Mouse (Mus musculus): ENCODE results near the gene Actr3. TPM values are rescaled to one million over a fixed set of nuclear protein-coding genes. Genes with fewer than 3 reads are reported as not detected.
A peak's percentile ranks its signal among the peaks of the same experiment; 100 is the strongest.
"Not testable (repeated sequence)": the region's sequence is repeated elsewhere in the genome, so short reads cannot be mapped to it uniquely, and the experiment has no call there.

Actr3 gene
- polyA plus RNA-seq, 1 experiment from 2014 or later: 250 TPM

DNA sequence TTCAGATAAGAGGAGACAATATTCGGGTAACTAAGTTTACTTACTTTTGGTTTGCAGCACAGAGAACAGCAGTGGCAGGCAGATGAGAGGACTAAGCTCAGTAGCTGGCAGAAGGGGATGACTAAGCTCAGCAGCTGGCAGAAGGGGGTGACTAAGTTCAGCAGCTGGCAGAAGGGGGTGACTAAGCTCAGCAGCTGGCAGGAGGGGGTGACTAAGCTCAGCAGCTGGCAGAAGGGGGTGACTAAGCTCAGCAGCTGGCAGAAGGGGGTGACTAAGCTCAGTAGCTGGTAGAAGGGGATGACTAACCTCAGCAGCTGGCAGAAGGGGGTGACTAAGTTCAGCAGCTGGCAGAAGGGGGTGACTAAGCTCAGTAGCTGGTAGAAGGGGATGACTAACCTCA, 45.9 kb downstream of the Actr3 start:
- not testable (repeated sequence) for ATAC-seq (replicated peaks)
- 92% methylated on average over 1 of the region's 1 CpGs for WGBS

DNA sequence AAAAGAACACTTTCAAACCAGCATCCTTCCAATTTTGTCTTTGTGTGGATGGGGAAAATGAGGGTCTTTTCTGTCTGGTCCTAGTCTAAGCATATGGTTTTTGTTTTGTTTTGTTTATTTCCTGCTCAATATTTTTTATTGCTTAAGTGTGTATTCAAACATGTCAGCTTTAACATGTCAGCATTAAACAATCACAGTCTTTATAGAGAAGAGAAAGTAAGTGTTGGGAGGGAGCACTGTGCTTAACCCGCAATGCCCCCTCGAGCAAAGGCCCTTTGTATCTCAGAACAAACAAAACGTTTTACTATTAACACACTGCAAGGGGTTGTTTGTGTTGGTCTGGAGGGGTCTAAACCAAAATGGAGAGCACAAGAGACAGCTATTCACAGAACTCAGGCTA, 47.2 kb downstream of the Actr3 start:
- no peak for ATAC-seq (replicated peaks)

More for the DNA sequence above, 45.9 kb downstream of the Actr3 start:
- not testable (repeated sequence) for H3K4me1 ChIP-seq; H3K9me3 ChIP-seq; H3K27me3 ChIP-seq; H3K4me3 ChIP-seq; H3K4me2 ChIP-seq (replicated peaks); H3K9ac ChIP-seq (replicated peaks); H3K27ac ChIP-seq (replicated peaks)
- H3K36me3 ChIP-seq: peaks cover 16% of the 10 kb centered on the region; the same call in 1 of the 2 replicates

GRCm38 (mm10) chr1:125386217-125386616, 49.3 kb downstream of the Actr3 start:
- H3K36me3 ChIP-seq: no peaks in the 10 kb centered on the region
- H3K4me2 ChIP-seq (replicated peaks): no peak overlapping the region
- no peaks in the 10 kb centered on the region for H3K4me1 ChIP-seq
- no peak overlapping the region for H3K9ac ChIP-seq (replicated peaks)
- no peak overlapping the region for H3K4me3 ChIP-seq
- no peaks in the 10 kb centered on the region for H3K9me3 ChIP-seq
- WGBS: 86% methylated on average over 7 of the region's 7 CpGs
- ATAC-seq (replicated peaks): no peak
- H3K27ac ChIP-seq (replicated peaks): no peak overlapping the region
- H3K27me3 ChIP-seq: no peaks in the 10 kb centered on the region

More for the DNA sequence above, 47.2 kb downstream of the Actr3 start:
- Histone ChIP-seq H3K9ac (replicated peaks) (no peak overlapping the region), H3K4me2 (replicated peaks) (no peak overlapping the region), H3K4me1 (no peaks in the 10 kb centered on the region), H3K27ac (replicated peaks) (no peak overlapping the region), H3K9me3 (no peaks in the 10 kb centered on the region), H3K36me3 (peaks cover 10% of the 10 kb centered on the region; the same call in 1 of the 2 replicates), H3K27me3 (no peaks in the 10 kb centered on the region), H3K4me3 (no peak overlapping the region)
- 16% methylated on average over 3 of the region's 3 CpGs for WGBS

DNA sequence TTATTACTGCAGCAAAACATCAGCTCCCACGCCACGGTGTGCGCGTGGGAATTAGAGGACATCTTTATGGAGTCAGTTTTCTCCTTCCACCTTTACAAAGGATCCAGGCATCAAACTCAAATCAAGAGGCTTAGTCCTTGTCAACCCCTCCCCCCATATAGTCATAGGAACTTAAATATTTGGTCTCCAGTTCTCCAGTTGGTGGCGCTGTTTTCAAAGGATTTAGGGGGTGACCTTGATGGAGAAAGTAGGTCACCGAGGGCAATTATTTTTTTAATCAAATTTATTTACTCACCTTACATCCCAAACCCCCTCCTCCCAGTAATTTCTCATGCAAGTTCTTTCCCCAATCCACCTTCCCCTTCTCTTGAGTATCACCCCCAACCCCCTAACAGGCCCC, 52.9 kb downstream of the Actr3 start:
- H3K4me2 ChIP-seq (replicated peaks): no peak overlapping the region
- H3K9me3 ChIP-seq: no peaks in the 10 kb centered on the region
- H3K4me1 ChIP-seq: no peaks in the 10 kb centered on the region
- H3K27me3 ChIP-seq: no peaks in the 10 kb centered on the region
- H3K9ac ChIP-seq (replicated peaks): no peak overlapping the region
- no peak for ATAC-seq (replicated peaks)
- no peaks in the 10 kb centered on the region for H3K36me3 ChIP-seq
- H3K27ac ChIP-seq (replicated peaks): no peak overlapping the region
- no peak overlapping the region for H3K4me3 ChIP-seq
- WGBS: 65% methylated on average over 6 of the region's 6 CpGs

- H3K9ac ChIP-seq (replicated peaks): no peak overlapping the region
- no peaks in the 10 kb centered on the region for H3K4me1 ChIP-seq
- no peaks in the 10 kb centered on the region for H3K36me3 ChIP-seq
- no peak overlapping the region for H3K27ac ChIP-seq (replicated peaks)
- H3K9me3 ChIP-seq: no peaks in the 10 kb centered on the region
- ATAC-seq (replicated peaks): 0 out of 2 replicates have a peak, but pooled peaks have one; percentile 6
- H3K4me3 ChIP-seq: no peak overlapping the region
- H3K4me2 ChIP-seq (replicated peaks): no peak overlapping the region
- WGBS: 60% methylated on average over 3 of the region's 3 CpGs
- H3K27me3 ChIP-seq: no peaks in the 10 kb centered on the region
Measured at GRCm38 (mm10) chr1:125378889-125379288, 56.6 kb downstream of the Actr3 start.

DNA sequence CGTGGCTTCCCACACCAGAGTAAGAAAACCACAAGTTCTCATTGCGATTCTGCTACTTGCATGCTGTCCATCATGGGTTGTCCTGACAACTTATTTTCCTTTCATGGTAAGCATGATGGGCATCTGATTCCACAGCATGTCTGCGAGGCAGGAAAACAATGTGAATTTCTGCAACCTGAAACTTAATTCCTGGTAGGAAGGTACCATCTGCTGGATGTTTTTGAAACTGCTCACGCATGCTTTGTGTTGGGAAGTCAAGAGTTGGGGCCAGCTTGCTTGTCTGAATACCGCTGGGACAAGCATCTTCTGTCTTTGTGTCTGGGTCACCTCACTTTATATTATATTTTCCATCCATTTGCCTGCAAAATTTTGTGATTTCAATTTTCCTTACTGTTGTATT, 62.7 kb downstream of the Actr3 start:
- H3K4me2 ChIP-seq (replicated peaks): no peak overlapping the region
- no peaks in the 10 kb centered on the region for H3K4me1 ChIP-seq
- H3K27ac ChIP-seq (replicated peaks): no peak overlapping the region
- no peaks in the 10 kb centered on the region for H3K27me3 ChIP-seq
- H3K9me3 ChIP-seq: no peaks in the 10 kb centered on the region
- no peaks in the 10 kb centered on the region for H3K36me3 ChIP-seq
- ATAC-seq (replicated peaks): 0 out of 2 replicates have a peak, but pooled peaks have one; percentile 49
- 62% methylated on average over 5 of the region's 5 CpGs for WGBS
- no peak overlapping the region for H3K9ac ChIP-seq (replicated peaks)
- H3K4me3 ChIP-seq: no peak overlapping the region

DNA sequence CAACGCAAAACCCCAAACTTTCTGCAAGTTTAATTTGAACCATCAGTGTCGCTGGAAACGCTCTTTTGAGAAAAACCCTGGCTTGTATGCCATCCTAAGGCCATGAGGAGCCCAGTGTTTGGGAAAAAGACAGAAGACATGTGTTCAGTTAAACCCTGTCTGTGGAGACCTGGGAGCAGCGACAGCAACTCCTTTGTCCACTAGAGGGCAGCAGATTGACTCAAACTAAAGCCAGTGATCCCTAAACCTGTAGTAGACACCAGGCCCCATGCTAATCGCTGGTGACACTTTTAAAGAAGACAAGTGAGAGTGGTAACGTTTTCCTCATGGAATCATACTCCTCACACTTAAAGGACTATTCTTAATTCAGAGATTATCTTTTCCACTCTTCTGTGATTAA, 64.7 kb downstream of the Actr3 start:
- Histone ChIP-seq H3K4me3 (no peak overlapping the region), H3K4me1 (no peaks in the 10 kb centered on the region), H3K9me3 (no peaks in the 10 kb centered on the region), H3K9ac (replicated peaks) (no peak overlapping the region), H3K27ac (replicated peaks) (no peak overlapping the region), H3K27me3 (no peaks in the 10 kb centered on the region), H3K4me2 (replicated peaks) (no peak overlapping the region), H3K36me3 (no peaks in the 10 kb centered on the region)
- peak; percentile 78; the same call in 1 of the 2 replicates for ATAC-seq (replicated peaks)
- WGBS: 31% methylated on average over 6 of the region's 6 CpGs

DNA sequence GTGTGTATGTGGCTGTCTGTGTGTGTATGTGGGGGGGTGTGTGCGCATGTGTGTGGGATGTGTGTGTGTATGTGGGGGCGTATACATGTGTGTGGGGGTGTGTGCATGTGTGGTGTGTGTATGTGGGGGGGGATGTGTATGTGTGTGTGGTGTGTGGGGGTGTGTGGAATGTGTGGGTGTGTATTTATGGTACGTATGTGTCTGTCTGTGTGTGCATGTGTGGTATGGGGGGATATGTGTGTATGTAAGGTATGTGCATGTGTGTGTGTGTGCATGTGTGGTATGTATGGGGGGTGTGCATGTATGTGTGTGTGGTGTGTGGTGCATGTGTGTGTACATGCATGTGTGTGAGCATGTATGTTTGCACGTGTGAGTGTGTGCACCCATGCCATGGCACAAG, 70.0 kb downstream of the Actr3 start:
- no peak for ATAC-seq (replicated peaks)

GRCm38 (mm10) chr1:125351416-125352037, 84.0 kb downstream of the Actr3 start:
- H3K27me3 ChIP-seq: no peaks in the 10 kb centered on the region
- H3K4me3 ChIP-seq: no peak overlapping the region
- H3K4me1 ChIP-seq: no peaks in the 10 kb centered on the region
- no peak overlapping the region for H3K4me2 ChIP-seq (replicated peaks)
- H3K9me3 ChIP-seq: no peaks in the 10 kb centered on the region
- peak; percentile 97 for ATAC-seq (replicated peaks)
- WGBS: 34% methylated on average over 4 of the region's 4 CpGs
- H3K36me3 ChIP-seq: no peaks in the 10 kb centered on the region
- 0 out of 2 replicates have a peak overlapping the region, but pooled peaks have one; percentile 11 for H3K27ac ChIP-seq (replicated peaks)
- H3K9ac ChIP-seq (replicated peaks): no peak overlapping the region

More for the DNA sequence above, 70.0 kb downstream of the Actr3 start:
- Histone ChIP-seq H3K4me3 (no peak overlapping the region), H3K4me1 (no peaks in the 10 kb centered on the region), H3K36me3 (no peaks in the 10 kb centered on the region), H3K9me3 (no peaks in the 10 kb centered on the region), H3K27me3 (no peaks in the 10 kb centered on the region), H3K4me2 (replicated peaks) (no peak overlapping the region), H3K9ac (replicated peaks) (no peak overlapping the region), H3K27ac (replicated peaks) (no peak overlapping the region)
- WGBS: 92% methylated on average over 4 of the region's 4 CpGs

DNA sequence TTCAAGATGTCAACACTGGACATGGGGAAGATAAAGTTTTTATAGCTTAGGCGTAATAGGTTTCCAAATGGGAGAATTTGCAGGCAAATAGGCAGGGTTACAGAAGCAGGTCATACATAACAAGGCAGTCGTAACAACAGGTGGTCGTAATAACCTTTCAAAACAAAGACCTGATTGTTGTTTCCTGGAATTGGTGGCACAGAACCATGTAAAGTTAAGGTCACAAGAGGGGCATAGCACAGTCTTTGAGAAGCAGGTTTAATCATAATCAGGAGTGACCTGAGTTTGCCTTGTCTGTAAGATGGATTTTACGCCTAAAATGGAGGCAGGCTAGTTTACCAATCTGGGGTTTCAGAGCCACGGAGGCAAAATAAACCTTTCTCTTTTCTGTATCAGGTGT, 84.7 kb downstream of the Actr3 start:
- WGBS: 81% methylated on average over 5 of the region's 5 CpGs

DNA sequence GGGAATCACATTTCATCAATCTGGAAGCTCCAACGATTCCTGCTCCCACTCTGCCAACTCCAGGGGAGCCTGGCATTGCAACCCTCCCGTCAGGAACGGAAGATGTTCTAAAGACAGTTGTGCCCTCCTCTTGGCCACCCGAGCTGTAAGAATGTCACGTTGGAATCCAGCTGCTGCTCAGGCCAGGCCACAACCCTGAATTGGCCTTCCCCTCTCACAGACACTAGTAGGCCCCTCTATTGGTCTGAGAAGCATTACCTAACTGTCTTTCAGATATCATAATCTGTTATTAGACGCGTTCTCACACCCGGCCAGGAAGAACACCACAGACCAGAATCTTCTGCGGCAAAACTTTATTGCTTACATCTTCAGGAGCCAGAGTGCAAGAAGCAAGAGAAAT, 89.7 kb downstream of the Actr3 start:
- Histone ChIP-seq H3K4me3 (no peak overlapping the region), H3K9ac (replicated peaks) (no peak overlapping the region), H3K4me2 (replicated peaks) (no peak overlapping the region), H3K36me3 (no peaks in the 10 kb centered on the region), H3K4me1 (no peaks in the 10 kb centered on the region), H3K27me3 (no peaks in the 10 kb centered on the region), H3K27ac (replicated peaks) (no peak overlapping the region), H3K9me3 (no peaks in the 10 kb centered on the region)
- no peak for ATAC-seq (replicated peaks)
- WGBS: 95% methylated on average over 9 of the region's 9 CpGs

More for the DNA sequence above, 84.7 kb downstream of the Actr3 start:
- H3K27ac ChIP-seq (replicated peaks): 0 out of 2 replicates have a peak overlapping the region, but pooled peaks have one; percentile 11
- H3K27me3 ChIP-seq: no peaks in the 10 kb centered on the region
- H3K4me1 ChIP-seq: no peaks in the 10 kb centered on the region
- H3K4me3 ChIP-seq: no peak overlapping the region
- no peaks in the 10 kb centered on the region for H3K36me3 ChIP-seq
- no peak overlapping the region for H3K4me2 ChIP-seq (replicated peaks)
- no peak for ATAC-seq (replicated peaks)
- no peaks in the 10 kb centered on the region for H3K9me3 ChIP-seq
- H3K9ac ChIP-seq (replicated peaks): no peak overlapping the region

GRCm38 (mm10) chr1:125345448-125345847, 90.1 kb downstream of the Actr3 start:
- Histone ChIP-seq H3K4me1 (no peaks in the 10 kb centered on the region), H3K4me3 (no peak overlapping the region), H3K36me3 (no peaks in the 10 kb centered on the region), H3K27ac (replicated peaks) (no peak overlapping the region), H3K9ac (replicated peaks) (no peak overlapping the region), H3K4me2 (replicated peaks) (no peak overlapping the region), H3K27me3 (no peaks in the 10 kb centered on the region), H3K9me3 (no peaks in the 10 kb centered on the region)
- no peak for ATAC-seq (replicated peaks)
- 94% methylated on average over 6 of the region's 6 CpGs for WGBS

DNA sequence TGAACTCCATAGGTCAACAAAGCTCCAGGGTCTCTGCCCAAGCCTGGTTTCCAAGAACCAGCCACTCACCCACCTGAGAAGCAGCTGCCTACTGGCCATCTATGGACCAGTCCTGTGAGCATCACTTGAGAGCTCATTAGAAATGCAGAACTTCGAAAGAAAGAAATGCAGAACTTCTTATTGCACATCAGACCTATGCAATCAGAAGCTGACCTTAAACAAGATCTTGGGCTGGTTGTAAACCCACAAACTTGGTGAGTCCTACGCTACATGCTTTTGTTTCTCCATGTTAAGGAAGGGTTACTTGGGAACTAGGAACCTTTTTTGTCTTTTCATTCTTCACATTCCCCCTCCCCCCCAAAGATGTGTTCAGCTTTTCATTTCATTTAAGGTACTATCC, 92.4 kb downstream of the Actr3 start:
- Histone ChIP-seq H3K4me1 (no peaks in the 10 kb centered on the region), H3K27ac (replicated peaks) (no peak overlapping the region), H3K4me3 (no peak overlapping the region), H3K36me3 (no peaks in the 10 kb centered on the region), H3K4me2 (replicated peaks) (no peak overlapping the region), H3K27me3 (no peaks in the 10 kb centered on the region), H3K9ac (replicated peaks) (no peak overlapping the region), H3K9me3 (no peaks in the 10 kb centered on the region)
- WGBS: 76% methylated on average over 2 of the region's 2 CpGs
- ATAC-seq (replicated peaks): no peak

All from forebrain, embryonic 15.5 days (tissue).